Mouse (Mus musculus) liver, embryonic 15.5 days (tissue): ENCODE results near the gene Fscn3. TPM values are rescaled to one million over a fixed set of nuclear protein-coding genes. Genes with fewer than 3 reads are reported as not detected.

Experiments
- ATAC-seq: fragments of 200-750 bp; cut with Nextera tagmentation; 2 replicates; pipeline ENCODE4 v1.8.0; 2017; ENCODE audit warnings: moderate number of reproducible peaks, mild to moderate bottlenecking, moderate library complexity; ENCODE audit not compliant: insufficient read depth
- H3K27ac ChIP-seq: fragments of 300-500 bp; sonication (generic); replicated peaks from 2 replicates; pipeline ENCODE4 v1.5.1; 2015; ENCODE audit warnings: mild to moderate bottlenecking, inconsistent platforms
- H3K27me3 ChIP-seq: fragments of 300-500 bp; sonication (generic); 2 replicates; pipeline ENCODE4 v1.6.1; 2015; ENCODE audit warnings: mild to moderate bottlenecking, inconsistent platforms
- H3K36me3 ChIP-seq: fragments of 300-500 bp; sonication (generic); replicated peaks from 2 replicates; pipeline ENCODE4 v1.6.1; 2015; ENCODE audit warnings: moderate library complexity, mild to moderate bottlenecking, inconsistent platforms
- H3K4me1 ChIP-seq: fragments of 300-500 bp; sonication (generic); replicated peaks from 2 replicates; pipeline ENCODE4 v1.6.1; 2015; ENCODE audit warnings: inconsistent platforms
- H3K4me2 ChIP-seq: fragments of 300-500 bp; sonication (generic); 2 replicates; pipeline ENCODE4 v1.6.1; 2015; ENCODE audit warnings: moderate library complexity, mild to moderate bottlenecking, inconsistent platforms
- H3K4me3 ChIP-seq: fragments of 300-500 bp; sonication (generic); replicated peaks from 2 replicates; pipeline ENCODE4 v1.5.1; 2015; ENCODE audit warnings: mild to moderate bottlenecking, inconsistent platforms
- H3K9ac ChIP-seq: fragments of 300-500 bp; sonication (generic); 2 replicates; pipeline ENCODE4 v1.6.1; 2015; ENCODE audit warnings: moderate library complexity, mild to moderate bottlenecking, inconsistent platforms
- H3K9me3 ChIP-seq: fragments of 300-500 bp; sonication (generic); replicated peaks from 2 replicates; pipeline ENCODE4 v1.6.1; 2016; ENCODE audit warnings: inconsistent platforms
- WGBS: fragments of 180-500 bp; shearing (Covaris S2); methylation state at CpG from one replicate; pipeline ENCODE4 v1.1.7; 2015; ENCODE audit warnings: mixed read lengths; ENCODE audit not compliant: insufficient replicate concordance; 5-methylcytosine and 5-hydroxymethylcytosine counted together
- polyA plus RNA-seq: library from polyadenylated mRNA; unstranded; fragments of >200 nt; fragmentation: Nextera tagmentation; extraction: Ambion mirVana; gene quantifications from 2 replicates; pipeline ENCODE4 v1.2.1, GENCODE M21; 2015

The Fscn3 gene
- polyA plus RNA-seq, 1 experiment from 2014 or later, result 0.70 TPM

DNA sequence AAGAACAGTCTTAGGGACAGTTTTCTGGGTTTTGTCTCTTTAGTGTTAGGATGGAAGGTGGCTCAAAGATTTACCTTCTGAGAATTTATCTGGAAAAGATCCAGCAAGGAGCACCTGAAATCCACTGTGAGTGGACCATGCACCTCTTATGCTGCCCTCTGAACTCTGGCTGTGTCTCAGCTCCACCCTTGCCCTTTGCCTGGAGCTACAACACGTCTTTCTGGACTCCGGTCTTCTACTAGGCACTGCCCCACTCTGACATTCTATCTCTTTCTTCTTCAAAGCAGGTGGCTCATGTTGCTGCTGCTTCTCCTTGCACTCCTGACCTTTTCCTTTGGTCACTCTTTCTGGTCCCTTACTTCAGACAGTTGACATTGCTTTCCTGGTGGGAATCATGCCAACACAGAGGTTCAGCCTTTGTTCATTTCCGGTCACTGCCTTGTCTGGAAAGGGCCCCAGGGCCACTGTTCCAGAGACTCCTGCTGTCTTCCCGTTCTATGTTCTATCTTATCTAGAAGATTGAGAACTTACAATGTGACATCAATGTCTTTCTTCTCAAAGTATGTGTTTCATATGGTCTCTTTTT lies 42.5 kb downstream of the Fscn3 start:
- no peak for ATAC-seq
- H3K4me2 ChIP-seq, result no peak overlapping the region
- no peaks in the 10 kb centered on the region for H3K9me3 ChIP-seq
- no peaks in the 10 kb centered on the region for H3K27me3 ChIP-seq
- H3K4me3 ChIP-seq, result no peak overlapping the region
- H3K27ac ChIP-seq, result no peak overlapping the region
- 59% methylated on average over 4 of the region's 4 CpGs for WGBS
- H3K36me3 ChIP-seq, result no peaks in the 10 kb centered on the region
- no peaks in the 10 kb centered on the region; the same call in 1 of the 2 replicates for H3K4me1 ChIP-seq
- H3K9ac ChIP-seq, result no peak overlapping the region

DNA sequence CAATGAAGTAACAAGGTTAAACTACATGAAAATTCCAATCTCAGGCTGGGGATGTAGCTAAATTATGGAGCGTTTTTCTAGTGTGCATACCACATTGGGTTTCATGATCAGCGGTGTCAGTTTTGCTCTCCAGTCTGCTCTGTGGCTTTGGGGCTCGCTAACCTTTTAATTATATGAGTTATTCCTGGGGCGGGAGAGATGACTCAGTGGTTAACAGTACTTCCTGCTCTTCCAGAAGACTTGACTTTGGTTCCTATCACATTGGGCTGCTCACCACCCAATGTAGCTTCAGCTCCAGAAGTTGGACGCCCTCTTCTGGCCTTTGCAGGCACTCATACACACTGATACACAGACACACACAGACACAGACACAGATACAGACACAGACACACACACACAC lies 43.0 kb downstream of the Fscn3 start:
- Histone ChIP-seq H3K4me2 (no peak overlapping the region), H3K4me3 (no peak overlapping the region), H3K27me3 (no peaks in the 10 kb centered on the region), H3K9me3 (no peaks in the 10 kb centered on the region), H3K4me1 (no peaks in the 10 kb centered on the region; the same call in 1 of the 2 replicates), H3K36me3 (no peaks in the 10 kb centered on the region), H3K27ac (no peak overlapping the region), H3K9ac (no peak overlapping the region)
- WGBS, result 46% methylated on average over 5 of the region's 5 CpGs
- ATAC-seq, result no peak

DNA sequence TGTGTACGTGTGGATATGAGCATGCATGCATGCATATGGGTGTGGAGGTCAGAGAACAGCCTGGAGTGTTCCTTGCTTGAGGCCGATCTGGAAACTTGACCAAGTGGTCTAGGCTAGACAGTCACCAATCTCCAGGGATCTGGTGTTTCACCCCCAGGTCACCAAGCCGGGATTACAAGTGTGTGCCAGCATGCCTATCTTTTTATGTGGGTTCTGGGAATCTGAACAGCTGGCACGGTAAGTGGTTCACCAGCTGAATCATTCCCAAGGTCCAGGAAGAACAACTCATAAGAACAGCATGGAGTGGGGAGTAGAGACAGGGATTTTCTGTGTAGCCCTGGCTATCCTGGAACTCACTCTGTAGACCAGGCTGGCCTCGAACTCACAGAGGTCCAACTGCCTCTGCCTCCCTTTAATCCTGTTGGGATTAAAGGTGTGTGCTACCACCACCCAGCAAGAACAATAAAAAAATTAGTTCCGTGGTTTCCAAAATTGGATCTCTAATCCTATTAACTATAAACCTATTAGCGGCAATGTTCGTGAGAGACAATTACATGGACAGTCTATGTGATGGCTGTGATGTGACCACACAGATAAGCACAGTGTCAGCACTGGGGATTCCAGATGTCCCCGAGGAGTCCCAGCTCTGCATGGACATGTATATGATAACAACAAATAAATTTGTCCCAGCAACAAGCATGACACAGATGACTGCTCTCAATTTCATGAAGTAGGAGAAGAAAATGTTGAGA lies 43.9 kb downstream of the Fscn3 start:
- ATAC-seq, result no peak
- H3K27ac ChIP-seq, result no peak overlapping the region
- no peaks in the 10 kb centered on the region for H3K36me3 ChIP-seq
- no peak overlapping the region for H3K4me2 ChIP-seq
- H3K9ac ChIP-seq, result no peak overlapping the region
- WGBS, result 68% methylated on average over 9 of the region's 9 CpGs
- H3K9me3 ChIP-seq, result no peaks in the 10 kb centered on the region
- H3K4me1 ChIP-seq, result no peaks in the 10 kb centered on the region; the same call in 1 of the 2 replicates
- no peaks in the 10 kb centered on the region for H3K27me3 ChIP-seq
- H3K4me3 ChIP-seq, result no peak overlapping the region

DNA sequence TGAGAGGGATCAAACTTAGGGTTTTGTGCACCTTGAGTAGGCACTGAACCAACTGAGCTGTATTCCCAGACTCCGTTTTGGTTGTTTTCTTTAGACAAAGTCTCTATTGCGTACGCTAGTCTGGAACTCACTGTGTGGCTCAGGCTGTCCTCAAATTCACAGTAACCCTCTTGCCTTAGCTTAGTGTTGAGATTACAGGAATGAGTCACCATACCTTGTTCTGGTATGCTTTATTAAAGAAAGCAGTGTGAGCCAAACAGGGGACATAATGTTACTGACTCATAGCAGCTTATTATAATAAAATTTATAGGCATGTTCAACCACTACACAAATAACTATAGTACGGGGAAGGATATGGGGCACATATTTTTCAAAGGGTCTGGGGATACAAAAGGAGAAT lies 46.6 kb downstream of the Fscn3 start:
- H3K4me3 ChIP-seq, result no peak overlapping the region
- no peak overlapping the region for H3K4me2 ChIP-seq
- H3K27ac ChIP-seq, result no peak overlapping the region
- H3K27me3 ChIP-seq, result no peaks in the 10 kb centered on the region
- no peak overlapping the region for H3K9ac ChIP-seq
- no peaks in the 10 kb centered on the region for H3K36me3 ChIP-seq
- WGBS, result 73% methylated on average over 4 of the region's 4 CpGs
- no peak for ATAC-seq
- H3K9me3 ChIP-seq, result no peaks in the 10 kb centered on the region
- peaks cover 10% of the 10 kb centered on the region for H3K4me1 ChIP-seq

DNA sequence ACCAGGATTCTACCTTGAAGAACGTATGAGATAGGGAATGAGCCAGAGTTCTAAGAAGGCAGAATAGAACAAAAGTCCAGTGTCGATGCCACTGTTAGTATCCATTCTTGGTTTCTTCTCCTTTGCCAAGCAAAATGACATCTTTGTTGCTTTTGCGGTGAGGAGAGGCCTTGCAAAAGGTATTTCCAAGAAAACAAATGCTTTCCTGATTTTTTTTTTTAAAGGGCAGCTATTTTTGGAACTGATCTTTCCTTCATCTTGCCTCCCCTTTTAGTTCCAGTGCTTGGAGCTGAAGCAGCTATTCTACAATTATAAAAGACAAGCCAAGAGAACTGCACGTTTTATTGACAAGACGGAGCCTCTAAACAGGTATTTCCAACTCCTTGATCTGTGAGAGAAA lies 47.2 kb downstream of the Fscn3 start, which contains the start of gene Snd1:
Snd1 (plus strand) TSS at position 301 of the 400 bp plus-strand sequence.
- WGBS, result 70% methylated on average over 5 of the region's 5 CpGs
- ATAC-seq, result no peak

DNA sequence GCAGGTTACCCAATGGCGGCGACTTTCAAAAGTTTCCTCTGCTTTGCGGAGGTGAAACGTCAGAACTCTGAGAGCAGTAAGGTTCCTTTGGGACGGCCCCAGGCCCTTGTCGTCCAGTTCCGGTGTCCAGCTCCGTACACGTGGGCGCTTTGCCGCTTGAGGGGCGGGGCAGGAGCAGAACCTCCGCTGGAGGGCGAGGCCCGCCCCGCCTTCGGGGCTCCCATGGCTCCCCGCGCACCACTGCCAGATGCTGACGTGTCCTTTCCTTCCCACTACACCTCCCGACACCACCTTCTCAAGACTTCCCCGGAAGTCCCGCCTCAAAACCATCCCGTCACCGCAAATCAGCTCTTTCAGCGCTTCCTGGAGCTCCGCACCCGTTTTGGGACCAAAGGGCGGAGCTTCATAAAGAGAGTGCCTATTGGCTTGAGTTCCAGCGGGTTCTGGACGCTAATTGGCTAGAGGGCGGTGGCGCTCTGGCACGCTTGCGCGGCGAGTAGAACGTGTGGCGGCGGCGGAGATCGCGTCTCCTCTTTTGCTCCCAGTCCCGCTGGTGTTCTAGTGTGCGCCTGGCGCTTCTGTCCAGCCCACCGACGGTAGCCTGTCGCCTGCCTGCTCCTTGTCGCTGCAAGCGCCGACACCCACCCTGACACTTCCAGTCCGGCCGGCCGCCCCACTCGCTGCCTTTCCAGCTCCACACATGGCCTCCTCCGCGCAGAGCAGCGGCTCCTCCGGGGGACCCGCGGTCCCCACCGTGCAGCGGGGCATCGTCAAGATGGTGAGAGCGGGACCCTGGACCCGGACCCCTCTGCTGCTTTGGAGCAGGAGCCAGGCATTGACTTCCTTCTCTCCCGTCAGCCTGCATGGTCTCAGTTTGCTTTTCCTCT lies 52.5 kb downstream of the Fscn3 start:
- WGBS, result under 1% methylated on average over 68 of the region's 68 CpGs

More for the DNA sequence above, 47.2 kb downstream of the Fscn3 start, which contains the start of gene Snd1:
- no peaks in the 10 kb centered on the region for H3K36me3 ChIP-seq
- no peaks in the 10 kb centered on the region for H3K27me3 ChIP-seq
- H3K9ac ChIP-seq, result no peak within 1 kb of the TSS
- H3K27ac ChIP-seq, result no peak within 1 kb of the TSS
- no peaks in the 10 kb centered on the region for H3K9me3 ChIP-seq
- no peak within 1 kb of the TSS for H3K4me3 ChIP-seq
- H3K4me1 ChIP-seq, result peaks cover 15% of the 10 kb centered on the region
- no peak within 1 kb of the TSS for H3K4me2 ChIP-seq

DNA sequence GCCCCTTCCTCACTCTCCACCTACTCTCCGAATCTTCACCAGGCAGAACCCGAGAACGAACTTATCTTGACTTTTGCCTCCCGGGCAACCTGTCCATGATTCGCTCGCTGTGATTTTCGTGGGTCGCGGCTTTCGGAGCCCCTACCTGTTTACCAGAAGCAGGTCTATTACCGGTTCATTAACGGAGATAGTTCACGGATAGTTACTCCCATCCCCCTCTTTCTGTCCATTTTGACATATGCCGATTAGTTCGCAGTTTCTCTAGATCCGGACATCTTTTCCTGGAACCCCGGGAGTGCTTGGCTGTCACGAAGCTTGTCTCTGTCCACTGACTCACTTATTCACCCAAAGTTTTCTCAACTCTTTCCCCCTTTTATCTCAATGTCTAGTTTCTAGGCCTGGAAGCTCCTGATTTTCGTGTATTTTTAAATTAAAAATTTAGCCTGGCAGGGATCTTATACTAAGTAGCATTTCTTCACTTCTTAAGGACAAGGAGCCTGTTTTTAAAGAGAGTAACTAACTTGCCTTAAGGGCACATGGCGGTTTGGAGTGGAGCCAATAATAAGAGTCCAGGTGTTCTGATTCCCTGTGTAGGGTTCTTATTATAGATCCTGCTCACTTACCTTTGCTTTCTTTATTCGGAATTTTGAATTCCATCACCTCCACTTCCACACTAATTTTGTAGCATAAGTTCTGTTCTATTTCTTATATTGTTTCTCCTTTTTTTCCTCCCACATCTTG lies 53.3 kb downstream of the Fscn3 start:
- Histone ChIP-seq H3K9ac (peak overlapping the region; percentile 86), H3K36me3 (peaks cover 5% of the 10 kb centered on the region; the same call in 1 of the 2 replicates), H3K9me3 (no peaks in the 10 kb centered on the region), H3K4me3 (peak overlapping the region; percentile 94), H3K4me1 (peaks cover 70% of the 10 kb centered on the region), H3K4me2 (peak overlapping the region; percentile 97), H3K27ac (peak overlapping the region; percentile 85), H3K27me3 (no peaks in the 10 kb centered on the region)
- 5% methylated on average over 21 of the region's 21 CpGs for WGBS
- no peak for ATAC-seq

More for the DNA sequence above, 52.5 kb downstream of the Fscn3 start:
- Histone ChIP-seq H3K36me3 (peaks cover 1% of the 10 kb centered on the region; the same call in 1 of the 2 replicates), H3K9me3 (no peaks in the 10 kb centered on the region), H3K4me2 (peak overlapping the region; percentile 97), H3K9ac (peak overlapping the region; percentile 86), H3K4me3 (peak overlapping the region; percentile 94), H3K27me3 (no peaks in the 10 kb centered on the region), H3K4me1 (peaks cover 62% of the 10 kb centered on the region), H3K27ac (peak overlapping the region; percentile 85)
- ATAC-seq, result peak; percentile 98

DNA sequence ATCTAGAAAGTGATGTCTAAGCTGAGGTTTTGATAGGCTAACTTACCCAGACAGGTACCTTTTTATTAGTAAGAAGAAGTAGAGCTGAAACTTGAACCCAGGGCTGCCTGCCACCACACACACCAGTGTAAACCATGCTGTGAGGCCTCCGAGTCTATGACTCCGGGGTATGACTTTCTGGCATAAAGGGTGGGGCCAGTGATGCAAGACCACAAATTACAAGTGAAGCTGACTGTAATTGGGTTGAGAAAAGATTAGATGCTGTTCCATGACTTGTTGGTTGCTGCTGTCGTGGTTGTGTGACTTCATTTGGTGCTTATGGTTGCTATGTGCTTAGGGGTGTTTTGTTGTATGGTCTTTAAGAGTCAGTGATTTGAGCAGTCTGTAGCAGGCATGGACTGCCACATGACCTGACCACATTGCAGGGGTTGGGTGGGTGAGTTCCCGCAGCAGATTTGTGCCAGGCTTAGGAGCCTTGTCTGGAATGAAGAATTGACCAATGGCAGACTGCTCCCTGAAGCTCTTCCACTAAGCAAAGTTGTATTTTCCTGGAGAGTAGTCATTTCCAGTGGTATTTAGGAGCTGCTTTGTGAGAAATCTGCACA lies 55.2 kb downstream of the Fscn3 start:
- peaks cover 82% of the 10 kb centered on the region for H3K4me1 ChIP-seq

DNA sequence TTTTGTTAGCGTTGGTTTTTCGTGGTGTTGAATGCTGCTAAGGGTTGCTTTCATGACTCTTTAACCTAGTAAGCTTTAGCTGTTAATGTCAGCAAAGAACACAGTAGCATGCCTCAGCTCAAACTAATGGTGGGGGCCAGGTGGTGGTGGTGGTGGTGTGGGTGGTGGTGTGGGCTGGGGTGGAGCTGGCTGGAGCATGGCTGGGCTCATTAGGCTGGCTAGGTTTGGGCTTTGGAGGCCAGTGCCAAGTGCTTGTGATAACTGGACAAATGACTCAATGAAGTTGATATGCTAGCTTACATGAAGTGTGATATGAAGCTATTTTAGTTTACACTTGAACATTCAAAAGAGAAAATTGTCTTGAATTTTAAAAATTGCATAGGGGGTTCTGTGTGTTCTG lies 58.4 kb downstream of the Fscn3 start:
- no peak overlapping the region for H3K4me3 ChIP-seq
- ATAC-seq, result no peak
- 81% methylated on average over 2 of the region's 2 CpGs for WGBS
- peaks cover 16% of the 10 kb centered on the region for H3K36me3 ChIP-seq
- no peak overlapping the region for H3K9ac ChIP-seq
- no peaks in the 10 kb centered on the region for H3K9me3 ChIP-seq
- H3K27ac ChIP-seq, result no peak overlapping the region
- H3K4me1 ChIP-seq, result peaks cover 77% of the 10 kb centered on the region
- H3K27me3 ChIP-seq, result no peaks in the 10 kb centered on the region
- H3K4me2 ChIP-seq, result no peak overlapping the region

More for the DNA sequence above, 55.2 kb downstream of the Fscn3 start:
- Histone ChIP-seq H3K4me3 (no peak overlapping the region), H3K9ac (no peak overlapping the region), H3K9me3 (no peaks in the 10 kb centered on the region), H3K27ac (no peak overlapping the region), H3K27me3 (no peaks in the 10 kb centered on the region), H3K36me3 (peaks cover 5% of the 10 kb centered on the region; the same call in 1 of the 2 replicates), H3K4me2 (peak overlapping the region; percentile 97)
- ATAC-seq, result no peak
- WGBS, result 35% methylated on average over 4 of the region's 4 CpGs

DNA sequence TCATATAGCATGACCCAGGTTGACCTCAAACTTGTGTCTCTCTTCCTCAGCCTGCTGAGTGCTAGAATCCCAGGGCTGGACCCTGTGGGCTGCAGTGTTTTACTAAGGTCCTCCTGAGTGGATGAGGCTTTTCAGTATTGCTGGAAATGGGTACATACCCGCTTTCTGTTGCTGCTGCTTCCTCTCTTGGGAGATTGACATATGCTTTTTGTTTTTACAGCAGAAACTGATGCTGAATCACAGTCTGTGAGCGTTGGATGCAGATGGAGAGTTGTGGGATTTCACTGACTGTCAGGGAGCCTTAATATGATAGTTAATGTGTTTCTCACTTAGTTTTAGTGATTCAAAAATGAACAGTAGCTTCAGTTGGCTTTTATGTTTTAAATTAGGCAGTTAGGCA lies 58.9 kb downstream of the Fscn3 start:
- no peaks in the 10 kb centered on the region for H3K9me3 ChIP-seq
- H3K27ac ChIP-seq, result no peak overlapping the region; the same call in 1 of the 2 replicates
- no peak overlapping the region for H3K4me3 ChIP-seq
- peaks cover 20% of the 10 kb centered on the region for H3K36me3 ChIP-seq
- H3K9ac ChIP-seq, result no peak overlapping the region
- peaks cover 77% of the 10 kb centered on the region for H3K4me1 ChIP-seq
- H3K27me3 ChIP-seq, result no peaks in the 10 kb centered on the region
- WGBS, result 55% methylated on average over 2 of the region's 2 CpGs
- no peak overlapping the region for H3K4me2 ChIP-seq
- ATAC-seq, result no peak
